Mouse (Mus musculus): ENCODE results near the gene Pknox2. TPM values are rescaled to one million over a fixed set of nuclear protein-coding genes. Genes with fewer than 3 reads are reported as not detected.

Pknox2 gene
- total RNA-seq, 2 experiments from 2014 or later, result 32.7 to 38.3 TPM

GRCm38 (mm10) chr9:36873796-36874195 lies 273.4 kb downstream of the Pknox2 start:
- DNase-seq, result no peak

- DNase-seq, result no peak
Observed at GRCm38 (mm10) chr9:36870263-36870662, 276.9 kb downstream of the Pknox2 start.

- no peak for DNase-seq
Observed at GRCm38 (mm10) chr9:36868662-36869061, 278.5 kb downstream of the Pknox2 start.

GRCm38 (mm10) chr9:36864862-36865813 lies 282.1 kb downstream of the Pknox2 start:
- DNase-seq, result no peak

- no peak for DNase-seq
Observed at GRCm38 (mm10) chr9:36863694-36864093, 283.5 kb downstream of the Pknox2 start.

GRCm38 (mm10) chr9:36862576-36862975 lies 284.6 kb downstream of the Pknox2 start:
- no peak for DNase-seq

GRCm38 (mm10) chr9:36858677-36859076 lies 288.5 kb downstream of the Pknox2 start:
- peak; percentile 43 to 44 for DNase-seq

GRCm38 (mm10) chr9:36857476-36858117 lies 289.6 kb downstream of the Pknox2 start:
- no peak for DNase-seq

GRCm38 (mm10) chr9:36856351-36856750 lies 290.9 kb downstream of the Pknox2 start:
- no peak for DNase-seq

GRCm38 (mm10) chr9:36852175-36852574 lies 295.0 kb downstream of the Pknox2 start:
- DNase-seq, result no peak

- peak; percentile 24 to 51 for DNase-seq
Observed at GRCm38 (mm10) chr9:36850091-36850490, 297.1 kb downstream of the Pknox2 start.

- DNase-seq, result no peak
Observed at GRCm38 (mm10) chr9:36848661-36849060, 298.5 kb downstream of the Pknox2 start.

GRCm38 (mm10) chr9:36846346-36846745 lies 300.9 kb downstream of the Pknox2 start:
- DNase-seq, result no peak

Other genes starting within 250 kb of the Pknox2 start
- gene Tmem218, start 60.8 kb upstream of the Pknox2 start, total RNA-seq (2021), result 1 to 10 TPM; 8.4 to 8.8 TPM
- 1 to 10 TPM; 1.4 to 1.8 TPM for gene Slc37a2, start 108.3 kb upstream of the Pknox2 start, total RNA-seq (2021)
- gene Ccdc15, start 201.0 kb upstream of the Pknox2 start, total RNA-seq (2021), result 1 to 10 TPM; 1.9 to 2.2 TPM
- gene Hepacam, start 219.9 kb upstream of the Pknox2 start, total RNA-seq (2021), result 10 to 100 TPM; 66.3 to 66.9 TPM

All from layer of hippocampus, postnatal 36 days (tissue).